Mouse (Mus musculus) testis, postnatal 14 days (tissue): ENCODE measurements around the gene Abi3.
A peak's percentile ranks its signal among the peaks of the same experiment; 100 is the strongest.

ENCODE experiments used
- DNase-seq: peaks from one replicate; pipeline ENCODE4 v3.0.0; 2021; ENCODE audit warnings: low spot score

The Abi3 gene

GRCm38 (mm10) chr11:95825625-95826024, 16.7 kb downstream of the Abi3 start:
- no peak for DNase-seq

GRCm38 (mm10) chr11:95824877-95825243, 17.4 kb downstream of the Abi3 start:
- peak; percentile 49 for DNase-seq

GRCm38 (mm10) chr11:95824071-95824876, 18.0 kb downstream of the Abi3 start, which contains the start of gene Phospho1:
Gene Phospho1 (plus strand): TSS chr11:95824499.
- DNase-seq: peak; percentile 92

- no peak for DNase-seq
Observed at GRCm38 (mm10) chr11:95822437-95822836, 19.8 kb downstream of the Abi3 start.

GRCm38 (mm10) chr11:95821511-95821910, 20.8 kb downstream of the Abi3 start:
- DNase-seq: no peak

GRCm38 (mm10) chr11:95819138-95819537, 23.1 kb downstream of the Abi3 start:
- no peak for DNase-seq

GRCm38 (mm10) chr11:95815412-95815811, 26.9 kb downstream of the Abi3 start:
- no peak for DNase-seq

GRCm38 (mm10) chr11:95814857-95815256, 27.4 kb downstream of the Abi3 start:
- no peak for DNase-seq

GRCm38 (mm10) chr11:95814101-95814500, 28.2 kb downstream of the Abi3 start:
- DNase-seq: no peak

GRCm38 (mm10) chr11:95812224-95812623, 30.1 kb downstream of the Abi3 start:
- DNase-seq: no peak

- no peak for DNase-seq
Observed at GRCm38 (mm10) chr11:95811741-95812140, 30.5 kb downstream of the Abi3 start.

- DNase-seq: no peak
Observed at GRCm38 (mm10) chr11:95810828-95811227, 31.4 kb downstream of the Abi3 start.

- DNase-seq: no peak
Observed at GRCm38 (mm10) chr11:95809603-95810002, 32.7 kb downstream of the Abi3 start.

GRCm38 (mm10) chr11:95808448-95809011, 33.7 kb downstream of the Abi3 start:
- DNase-seq: no peak

GRCm38 (mm10) chr11:95807884-95808283, 34.4 kb downstream of the Abi3 start:
- DNase-seq: no peak

GRCm38 (mm10) chr11:95805527-95805926, 36.7 kb downstream of the Abi3 start:
- DNase-seq: no peak

- DNase-seq: no peak
Observed at GRCm38 (mm10) chr11:95805010-95805409, 37.3 kb downstream of the Abi3 start.

GRCm38 (mm10) chr11:95795582-95795981, 46.7 kb downstream of the Abi3 start:
- peak; percentile 46 for DNase-seq

- no peak for DNase-seq
Observed at GRCm38 (mm10) chr11:95794201-95794600, 48.1 kb downstream of the Abi3 start.

GRCm38 (mm10) chr11:95792950-95793509, 49.2 kb downstream of the Abi3 start:
- no peak for DNase-seq

- no peak for DNase-seq
Observed at GRCm38 (mm10) chr11:95791787-95792186, 50.5 kb downstream of the Abi3 start.

GRCm38 (mm10) chr11:95789451-95789891, 52.8 kb downstream of the Abi3 start:
- DNase-seq: no peak

GRCm38 (mm10) chr11:95786511-95786910, 55.8 kb downstream of the Abi3 start:
- DNase-seq: no peak
